Mouse (Mus musculus) MEL (cell line): ENCODE results near the gene Ceacam20. TPM values are rescaled to one million over a fixed set of nuclear protein-coding genes. Genes with fewer than 3 reads are reported as not detected.
"Not testable (repeated sequence)": the region's sequence is repeated elsewhere in the genome, so short reads cannot be mapped to it uniquely, and the experiment has no call there.

Experiments used
- DNase-seq: peaks from one replicate; pipeline ENCODE4 v3.0.0; 2011; ENCODE audit warnings: low read depth, low spot score
- H3K27ac ChIP-seq: 2 replicates; pipeline ENCODE4 v1.5.1; 2012; ENCODE audit warnings: low read depth, mild to moderate bottlenecking, control low read depth, low read length, moderate library complexity; ENCODE audit not compliant: control insufficient read depth
- H3K27me3 ChIP-seq, 2 experiments: fragments of 150-350 bp in 1 of 2; sonication (generic) in 1 of 2; 2 replicates each; pipeline ENCODE4 v1.6.1; 2012; ENCODE audit warnings: low read length in 2 of 2, mild to moderate bottlenecking in 2 of 2, improper control_type of control experiment in 1 of 2, moderate library complexity in 1 of 2; ENCODE audit not compliant: insufficient read depth in 2 of 2, control insufficient read depth in 1 of 2
- H3K36me3 ChIP-seq, 2 experiments: 2 replicates each; pipeline ENCODE4 v1.6.1; 2012 to 2014; ENCODE audit warnings: low read length in 2 of 2, improper control_type of control experiment in 1 of 2, inconsistent platforms in 1 of 2, mild to moderate bottlenecking in 1 of 2; ENCODE audit not compliant: insufficient read depth in 2 of 2, control insufficient read depth in 1 of 2
- H3K4me1 ChIP-seq, 2 experiments: fragments of 150-350 bp in 1 of 2; sonication (generic) in 1 of 2; 2 replicates each; pipeline ENCODE4 v1.6.1; 2012; ENCODE audit warnings: low read length in 2 of 2, improper control_type of control experiment in 1 of 2, mild to moderate bottlenecking in 1 of 2; ENCODE audit not compliant: insufficient read depth in 2 of 2, control insufficient read depth in 1 of 2
- H3K4me3 ChIP-seq, 2 experiments: fragments of 150-350 bp in 1 of 2; sonication (generic) in 1 of 2; 2 replicates each; pipeline ENCODE4 v1.5.1; 2012; ENCODE audit warnings: low read depth in 2 of 2, low read length in 2 of 2, mild to moderate bottlenecking in 2 of 2, moderate library complexity in 2 of 2, control low read depth in 1 of 2, improper control_type of control experiment in 1 of 2; ENCODE audit not compliant: control insufficient read depth in 1 of 2, insufficient read depth in 1 of 2
- H3K79me2 ChIP-seq: 2 replicates; pipeline ENCODE4 v1.6.1; 2012; ENCODE audit warnings: mild to moderate bottlenecking, low read length, moderate library complexity; ENCODE audit not compliant: control insufficient read depth, poor library complexity, insufficient read depth
- H3K9ac ChIP-seq: 2 replicates; pipeline ENCODE4 v1.6.1; 2012; ENCODE audit warnings: low read depth, mild to moderate bottlenecking, control low read depth, low read length, moderate library complexity; ENCODE audit not compliant: control insufficient read depth, poor library complexity, severe bottlenecking
- H3K9me3 ChIP-seq: fragments of 150-350 bp; sonication (generic); replicated peaks from 2 replicates; pipeline ENCODE4 v1.6.1; 2012; ENCODE audit warnings: mild to moderate bottlenecking, low read length, improper control_type of control experiment, moderate library complexity; ENCODE audit not compliant: insufficient read depth
- SMC3 ChIP-seq: IDR thresholded peaks from 2 replicates; pipeline ENCODE4 v1.6.1; 2011; ENCODE audit warnings: low read depth, low read length, improper control_type of control experiment
- TBP ChIP-seq: IDR thresholded peaks from 2 replicates; pipeline ENCODE4 v1.8.0; 2011; ENCODE audit warnings: low read depth, low read length, improper control_type of control experiment
- ZNF384 ChIP-seq: IDR thresholded peaks from 2 replicates; pipeline ENCODE4 v1.6.1; 2012; ENCODE audit warnings: low read depth, mild to moderate bottlenecking, inconsistent platforms, low read length, improper control_type of control experiment
- polyA plus RNA-seq, 2 experiments: library from polyadenylated mRNA; stranded (reverse) in 1 of 2; unstranded in 1 of 2; fragments of >175 nt in 1 of 2; fragments of >200 nt in 1 of 2; gene quantifications; 2 replicates each; pipeline versions ENCODE4 v1.2.1 to v1.2.4; 2012; ENCODE audit warnings: low replicate concordance in 2 of 2, low read depth in 1 of 2; ENCODE audit not compliant: insufficient read length in 2 of 2, insufficient read depth in 1 of 2, missing spikeins in 1 of 2
- total RNA-seq: library from RNA; depleted of rRNA; stranded (reverse); fragments of 300-350 nt; gene quantifications from 2 replicates; pipeline ENCODE4 v1.2.3, GENCODE M21; 2012; rRNA removed

Gene Ceacam20
- total and polyA plus RNA-seq, 3 experiments: not detected

GRCm38 (mm10) chr7:19991165-19991564, 26.0 kb downstream of the Ceacam20 start, which contains the start of gene Nlrp9b:
Nlrp9b (plus strand) TSS chr7:19991465.
- H3K9ac ChIP-seq, H3K36me3 ChIP-seq, H3K79me2 ChIP-seq, H3K9me3 ChIP-seq, H3K27ac ChIP-seq, H3K4me1 ChIP-seq, H3K4me3 ChIP-seq, DNase-seq, H3K27me3 ChIP-seq: not testable (repeated sequence)

GRCm38 (mm10) chr7:19996721-19997120, 31.5 kb downstream of the Ceacam20 start:
- H3K4me3 ChIP-seq, H3K79me2 ChIP-seq, H3K27ac ChIP-seq, H3K9ac ChIP-seq, H3K27me3 ChIP-seq, H3K36me3 ChIP-seq, H3K9me3 ChIP-seq, H3K4me1 ChIP-seq, DNase-seq: not testable (repeated sequence)

- Histone ChIP-seq H3K36me3 (no peaks in the 10 kb centered on the region), H3K27me3 (no peaks in the 10 kb centered on the region), H3K4me3 (no peak overlapping the region), H3K9ac (no peak overlapping the region), H3K9me3 (no peaks in the 10 kb centered on the region), H3K4me1 (no peaks in the 10 kb centered on the region), H3K27ac (no peak overlapping the region), H3K79me2 (no peaks in the 10 kb centered on the region)
- no peak for DNase-seq
- TF ChIP-seq TBP: peak; percentile 91
- no peak for TF ChIP-seq SMC3
- TF ChIP-seq ZNF384: peak; percentile 40; the same call in 1 of the 2 replicates
These were observed 44.8 kb downstream of the Ceacam20 start for GRCm38 (mm10) chr7:20009987-20010386.

Other genes with a start within 250 kb of the Ceacam20 start
- gene Tomm40, start 250.0 kb upstream of the Ceacam20 start, total RNA-seq: 288 and 294 TPM in 2 replicates
- 100 to 1,000 TPM in 1 of 2 experiments, not detected in 1; 403 TPM for gene Tomm40, start 250.0 kb upstream of the Ceacam20 start, polyA plus RNA-seq
- gene Nectin2, start 214.9 kb upstream of the Ceacam20 start, total RNA-seq: 6.9 TPM in 2 replicates
- gene Nectin2, start 214.9 kb upstream of the Ceacam20 start, polyA plus RNA-seq: 10 to 100 TPM in 1 of 2 experiments, not detected in 1; 25.6 TPM
- 2.6 and 3.2 TPM in 2 replicates for gene Bcam, start 194.4 kb upstream of the Ceacam20 start, total RNA-seq
- gene Bcam, start 194.4 kb upstream of the Ceacam20 start, polyA plus RNA-seq: 1 to 10 TPM in 1 of 2 experiments, not detected in 1; 8.1 TPM
- not detected in 2 replicates for gene Cblc, start 168.6 kb upstream of the Ceacam20 start, total RNA-seq
- gene Cblc, start 168.6 kb upstream of the Ceacam20 start, polyA plus RNA-seq: not detected
- 1.7 and 2.7 TPM in 2 replicates for gene Bcl3, start 142.6 kb upstream of the Ceacam20 start, total RNA-seq
- 1 to 10 TPM in 1 of 2 experiments, not detected in 1; 6.7 TPM for gene Bcl3, start 142.6 kb upstream of the Ceacam20 start, polyA plus RNA-seq
- gene Gm19345, start 113.4 kb upstream of the Ceacam20 start, total RNA-seq: not detected in 2 replicates
- gene Gm19345, start 113.4 kb upstream of the Ceacam20 start, polyA plus RNA-seq: not detected
- gene Ceacam16, start 104.1 kb upstream of the Ceacam20 start, total RNA-seq: 0.12 TPM in 1 of 2 replicates, not detected in the other
- under 1 TPM in 1 of 2 experiments, not detected in 1; 0.18 TPM for gene Ceacam16, start 104.1 kb upstream of the Ceacam20 start, polyA plus RNA-seq
- 0.04 TPM in 1 of 2 replicates, not detected in the other for gene Ceacam19, start 77.4 kb upstream of the Ceacam20 start, total RNA-seq
- under 1 TPM in 1 of 2 experiments, not detected in 1; 0.03 TPM for gene Ceacam19, start 77.4 kb upstream of the Ceacam20 start, polyA plus RNA-seq
- not detected in 2 replicates for gene Pvr, start 44.3 kb upstream of the Ceacam20 start, total RNA-seq
- gene Pvr, start 44.3 kb upstream of the Ceacam20 start, polyA plus RNA-seq: not detected
- 0.08 TPM in 1 of 2 replicates, not detected in the other for gene Igsf23, start 14.7 kb upstream of the Ceacam20 start, total RNA-seq
- gene Igsf23, start 14.7 kb upstream of the Ceacam20 start, polyA plus RNA-seq: under 1 TPM in 1 of 2 experiments, not detected in 1; 0.35 TPM
- not detected in 2 replicates for gene Nlrp9b, start 26.1 kb downstream of the Ceacam20 start, total RNA-seq
- not detected for gene Nlrp9b, start 26.1 kb downstream of the Ceacam20 start, polyA plus RNA-seq
- gene Vmn1r91, start 134.3 kb downstream of the Ceacam20 start, total RNA-seq: not detected in 2 replicates
- gene Vmn1r91, start 134.3 kb downstream of the Ceacam20 start, polyA plus RNA-seq: not detected
- not detected in 2 replicates for gene Gm16442, start 157.2 kb downstream of the Ceacam20 start, total RNA-seq
- not detected for gene Gm16442, start 157.2 kb downstream of the Ceacam20 start, polyA plus RNA-seq
- not detected in 2 replicates for gene Vmn1r93, start 173.7 kb downstream of the Ceacam20 start, total RNA-seq
- gene Vmn1r93, start 173.7 kb downstream of the Ceacam20 start, polyA plus RNA-seq: not detected
- not detected in 2 replicates for gene Vmn1r94, start 203.0 kb downstream of the Ceacam20 start, total RNA-seq
- gene Vmn1r94, start 203.0 kb downstream of the Ceacam20 start, polyA plus RNA-seq: not detected
- gene Vmn1r95, start 228.3 kb downstream of the Ceacam20 start, total RNA-seq: not detected in 2 replicates
- gene Vmn1r95, start 228.3 kb downstream of the Ceacam20 start, polyA plus RNA-seq: not detected
- not detected in 2 replicates for gene Gm6164, start 240.2 kb downstream of the Ceacam20 start, total RNA-seq
- not detected for gene Gm6164, start 240.2 kb downstream of the Ceacam20 start, polyA plus RNA-seq